Mouse (Mus musculus) kidney, adult 2 months (tissue): Measurements from ENCODE around the gene Snx3. TPM values are rescaled to one million over a fixed set of nuclear protein-coding genes. Genes with fewer than 3 reads are reported as not detected.

ENCODE experiments used
- DNase-seq: peaks from one replicate; pipeline ENCODE4 v3.0.0; 2021
- H3K27ac ChIP-seq: fragments of 200-500 bp; 2 replicates; pipeline ENCODE4 v1.5.1; 2012; ENCODE audit warnings: low read depth, low read length, control low read depth, inconsistent platforms; ENCODE audit not compliant: insufficient read depth
- H3K27me3 ChIP-seq: fragments of 200-500 bp; replicated peaks from 2 replicates; pipeline ENCODE4 v1.6.1; 2012; ENCODE audit warnings: mild to moderate bottlenecking, moderate library complexity, low read length, inconsistent platforms; ENCODE audit not compliant: control insufficient read depth, insufficient read depth
- H3K36me3 ChIP-seq: fragments of 200-500 bp; 2 replicates; pipeline ENCODE4 v1.6.1; 2012; ENCODE audit warnings: mild to moderate bottlenecking, moderate library complexity, low read length, inconsistent platforms; ENCODE audit not compliant: control insufficient read depth, insufficient read depth
- H3K4me1 ChIP-seq: fragments of 200-500 bp; 2 replicates; pipeline ENCODE4 v1.6.1; 2011; ENCODE audit warnings: low read length; ENCODE audit not compliant: control insufficient read depth, insufficient read depth
- H3K4me3 ChIP-seq: fragments of 200-500 bp; 2 replicates; pipeline ENCODE4 v1.5.1; 2011; ENCODE audit warnings: mild to moderate bottlenecking, low read depth, low read length, control low read depth; ENCODE audit not compliant: insufficient read depth
- CTCF ChIP-seq: fragments of 200-500 bp; conservative IDR thresholded peaks from 2 replicates; pipeline ENCODE4 v1.5.1; 2011; ENCODE audit warnings: low read depth, mild to moderate bottlenecking, control low read depth, low read length, moderate library complexity, mixed read lengths; ENCODE audit not compliant: insufficient read depth, insufficient read length
- POLR2A ChIP-seq: fragments of 200-500 bp; IDR thresholded peaks from one replicate; pipeline ENCODE4 v1.6.1; 2011; ENCODE audit warnings: low read depth, low read length, control low read depth
- WGBS: fragments of 180-500 bp; shearing (Covaris S2); methylation state at CpG from one replicate; pipeline ENCODE4 v1.1.7; 2018; 5-methylcytosine and 5-hydroxymethylcytosine counted together
- polyA plus RNA-seq: library from polyadenylated mRNA; depleted of rRNA; stranded (reverse); fragments of >200 nt; gene quantifications from 2 replicates; pipeline ENCODE4 v1.2.3, GENCODE M21; 2012

Snx3 gene
- polyA plus RNA-seq, 1 experiment = 430 TPM

GRCm38 (mm10) chr10:42492027-42492771, 9.6 kb upstream of the Snx3 start:
- Histone ChIP-seq H3K4me1 (no peaks in the 10 kb centered on the region), H3K4me3 (no peak overlapping the region), H3K27me3 (no peaks in the 10 kb centered on the region), H3K27ac (no peak overlapping the region), H3K36me3 (no peaks in the 10 kb centered on the region)
- no peak for TF ChIP-seq POLR2A
- TF ChIP-seq CTCF = no peak
- no peak for DNase-seq
- 82% methylated on average over 10 of the region's 10 CpGs for WGBS

GRCm38 (mm10) chr10:42493000-42493399, 8.8 kb upstream of the Snx3 start:
- TF ChIP-seq CTCF = no peak
- TF ChIP-seq POLR2A = no peak
- H3K27me3 ChIP-seq = no peaks in the 10 kb centered on the region
- no peaks in the 10 kb centered on the region for H3K4me1 ChIP-seq
- no peaks in the 10 kb centered on the region for H3K36me3 ChIP-seq
- 49% methylated on average over 4 of the region's 4 CpGs for WGBS
- H3K27ac ChIP-seq = no peak overlapping the region
- DNase-seq = peak; percentile 36
- no peak overlapping the region for H3K4me3 ChIP-seq

GRCm38 (mm10) chr10:42500611-42501010, 1.2 kb upstream of the Snx3 start:
- 69% methylated on average over 8 of the region's 8 CpGs for WGBS
- H3K36me3 ChIP-seq = no peaks in the 10 kb centered on the region
- peak overlapping the region; percentile 84 for H3K27ac ChIP-seq
- peak; percentile 59 for DNase-seq
- no peaks in the 10 kb centered on the region for H3K27me3 ChIP-seq
- TF ChIP-seq POLR2A = no peak
- no peak for TF ChIP-seq CTCF
- peaks cover 2% of the 10 kb centered on the region; the same call in 1 of the 2 replicates for H3K4me1 ChIP-seq
- H3K4me3 ChIP-seq = no peak overlapping the region

GRCm38 (mm10) chr10:42501161-42501560, 669 bp upstream of the Snx3 start:
- H3K27ac ChIP-seq = peak overlapping the region; percentile 84
- TF ChIP-seq CTCF (no peak), POLR2A (no peak)
- no peaks in the 10 kb centered on the region for H3K27me3 ChIP-seq
- no peaks in the 10 kb centered on the region for H3K36me3 ChIP-seq
- H3K4me3 ChIP-seq = peak overlapping the region; percentile 30; the same call in 1 of the 2 replicates
- 67% methylated on average over 5 of the region's 5 CpGs for WGBS
- peaks cover 2% of the 10 kb centered on the region; the same call in 1 of the 2 replicates for H3K4me1 ChIP-seq
- no peak for DNase-seq

GRCm38 (mm10) chr10:42502349-42503111, 700 bp downstream of the Snx3 start:
- Histone ChIP-seq H3K27ac (peak overlapping the region; percentile 77), H3K4me1 (peaks cover 4% of the 10 kb centered on the region; the same call in 1 of the 2 replicates), H3K27me3 (no peaks in the 10 kb centered on the region), H3K4me3 (peak overlapping the region; percentile 89), H3K36me3 (no peaks in the 10 kb centered on the region)
- TF ChIP-seq CTCF (no peak), POLR2A (no peak)
- WGBS = under 1% methylated on average over 55 of the region's 55 CpGs
- peak; percentile 71 for DNase-seq

GRCm38 (mm10) chr10:42504096-42504710, 2.4 kb downstream of the Snx3 start:
- Histone ChIP-seq H3K4me3 (no peak overlapping the region), H3K36me3 (no peaks in the 10 kb centered on the region), H3K27me3 (no peaks in the 10 kb centered on the region), H3K27ac (no peak overlapping the region), H3K4me1 (peaks cover 8% of the 10 kb centered on the region; the same call in 1 of the 2 replicates)
- 73% methylated on average over 10 of the region's 10 CpGs for WGBS
- DNase-seq = peak; percentile 24
- TF ChIP-seq POLR2A (no peak), CTCF (0 out of 2 replicates have a peak, but pooled peaks have one; percentile 14)
